Mouse (Mus musculus) ES-Bruce4 (cell line): Measurements from ENCODE around the gene Samsn1.

Experiments
- CTCF ChIP-seq: IDR thresholded peaks from one replicate; pipeline ENCODE4 v1.8.1; 2011; ENCODE audit warnings: low read depth, low read length
- POLR2A ChIP-seq: IDR thresholded peaks from one replicate; pipeline ENCODE4 v1.8.1; 2011; ENCODE audit warnings: low read length; ENCODE audit not compliant: insufficient read depth

DNA sequence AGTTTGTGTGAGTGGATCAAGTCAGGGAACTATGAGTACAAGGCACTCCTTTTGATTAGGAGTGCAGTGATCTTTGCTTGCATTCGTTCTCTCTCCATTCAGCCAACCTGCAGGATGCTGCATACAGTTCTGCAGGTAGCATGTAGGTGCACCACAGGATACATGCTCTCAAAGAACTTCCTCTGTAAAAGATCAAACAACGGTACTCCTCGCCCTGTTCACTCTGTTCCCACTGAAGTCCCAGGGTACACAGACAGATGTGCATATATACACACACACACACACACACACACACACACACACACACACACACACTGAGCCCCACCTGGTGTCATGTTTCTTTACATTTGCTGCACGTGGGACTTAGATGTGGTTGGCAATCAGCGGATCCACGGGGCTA lies 198.9 kb downstream of the Samsn1 start:
- TF ChIP-seq POLR2A (no peak), CTCF (no peak)
